Mouse (Mus musculus) heart, postnatal 0 days (tissue): Measurements from ENCODE around the gene Zfp747. TPM values are rescaled to one million over a fixed set of nuclear protein-coding genes. Genes with fewer than 3 reads are reported as not detected.
"Not testable (repeated sequence)": the region's sequence is repeated elsewhere in the genome, so short reads cannot be mapped to it uniquely, and the experiment has no call there.

Experiments used
- ATAC-seq: fragments of 200-750 bp; cut with Nextera tagmentation; 2 replicates; pipeline ENCODE4 v1.8.0; 2017; ENCODE audit warnings: low read depth, moderate number of reproducible peaks, moderate library complexity; ENCODE audit not compliant: insufficient read depth
- DNase-seq: peaks from one replicate; pipeline ENCODE4 v3.0.0-alpha.2; 2016; ENCODE audit warnings: low spot score
- H3K27ac ChIP-seq: fragments of 300-500 bp; sonication (generic); 2 replicates; pipeline ENCODE4 v1.5.1; 2014; ENCODE audit warnings: low read depth, mild to moderate bottlenecking
- H3K27me3 ChIP-seq: fragments of 300-500 bp; sonication (generic); 2 replicates; pipeline ENCODE4 v1.6.1; 2014; ENCODE audit warnings: low read length, mixed read lengths; ENCODE audit not compliant: control insufficient read depth, insufficient read depth
- H3K36me3 ChIP-seq: fragments of 300-500 bp; sonication (generic); replicated peaks from 2 replicates; pipeline ENCODE4 v1.6.1; 2014; ENCODE audit warnings: low read length, mixed read lengths; ENCODE audit not compliant: control insufficient read depth, insufficient read depth
- H3K4me1 ChIP-seq: fragments of 300-500 bp; sonication (generic); 2 replicates; pipeline ENCODE4 v1.6.1; 2014; ENCODE audit warnings: antibody characterized with exemption; ENCODE audit not compliant: control insufficient read depth, insufficient read depth
- H3K4me2 ChIP-seq: fragments of 300-500 bp; sonication (generic); 2 replicates; pipeline ENCODE4 v1.6.1; 2014; ENCODE audit warnings: low read depth, mild to moderate bottlenecking, low read length, moderate library complexity
- H3K4me3 ChIP-seq: fragments of 300-500 bp; sonication (generic); 2 replicates; pipeline ENCODE4 v1.5.1; 2014; ENCODE audit warnings: low read depth, low read length
- H3K9ac ChIP-seq: fragments of 300-500 bp; sonication (generic); replicated peaks from 2 replicates; pipeline ENCODE4 v1.6.1; 2014; ENCODE audit warnings: low read depth, low read length, mixed read lengths
- H3K9me3 ChIP-seq: fragments of 300-500 bp; sonication (generic); replicated peaks from 2 replicates; pipeline ENCODE4 v1.6.1; 2016; ENCODE audit warnings: low read length; ENCODE audit not compliant: control insufficient read depth
- CTCF ChIP-seq: IDR thresholded peaks from 2 replicates; pipeline ENCODE4 v1.5.1; 2016; ENCODE audit warnings: antibody characterized with exemption, control low read depth, low read depth
- EP300 ChIP-seq: IDR thresholded peaks from 2 replicates; pipeline ENCODE4 v1.6.1; 2016; ENCODE audit warnings: antibody characterized with exemption, low read depth
- WGBS: fragments of 180-500 bp; shearing (Covaris S2); extraction: QIAGEN DNeasy Blood & Tissue Kit; methylation state at CpG from one replicate; pipeline ENCODE4 v1.1.7; 2014; 5-methylcytosine and 5-hydroxymethylcytosine counted together
- polyA plus RNA-seq: library from polyadenylated mRNA; unstranded; fragments of >200 nt; fragmentation: Nextera tagmentation; extraction: Ambion mirVana; gene quantifications from 2 replicates; pipeline ENCODE4 v1.2.1, GENCODE M21; 2015
- total RNA-seq: library from RNA; depleted of rRNA; stranded (reverse); fragments of >200 nt; gene quantifications from 2 replicates; pipeline ENCODE4 v1.2.3, GENCODE M21; 2014; ENCODE audit warnings: low replicate concordance

Zfp747 gene
- total and polyA plus RNA-seq, 2 experiments from 2014 or later, result 3.0 to 5.8 TPM

GRCm38 (mm10) chr7:127386641-127387392 lies 11.0 kb upstream of the Zfp747 start, which contains the start of gene 9130019O22Rik:
9130019O22Rik (minus strand) TSS chr7:127387166.
- Histone ChIP-seq H3K9ac (peak within 1 kb of the TSS; percentile 67), H3K27ac (peak within 1 kb of the TSS; percentile 54; the same call in 1 of the 2 replicates), H3K9me3 (no peaks in the 10 kb centered on the region), H3K4me2 (peak within 1 kb of the TSS; percentile 73), H3K4me3 (peak within 1 kb of the TSS; percentile 66), H3K36me3 (peaks cover 7% of the 10 kb centered on the region), H3K4me1 (no peaks in the 10 kb centered on the region), H3K27me3 (no peaks in the 10 kb centered on the region)
- WGBS, result 9% methylated on average over 36 of the region's 38 CpGs
- ATAC-seq (peak; percentile 88), DNase-seq (peak; percentile 90)
- TF ChIP-seq CTCF, result no peak
- no peak for TF ChIP-seq EP300

GRCm38 (mm10) chr7:127385560-127385959 lies 9.7 kb upstream of the Zfp747 start:
- H3K36me3 ChIP-seq, H3K4me1 ChIP-seq, DNase-seq, H3K27me3 ChIP-seq, H3K27ac ChIP-seq, H3K9me3 ChIP-seq, ATAC-seq, H3K9ac ChIP-seq, H3K4me2 ChIP-seq, H3K4me3 ChIP-seq: not testable (repeated sequence)
- 90% methylated on average over 4 of the region's 4 CpGs for WGBS

- H3K4me3 ChIP-seq, result no peak overlapping the region
- no peak overlapping the region for H3K9ac ChIP-seq
- H3K4me2 ChIP-seq, result no peak overlapping the region
- DNase-seq (no peak), ATAC-seq (no peak)
- WGBS, result 57% methylated on average over 6 of the region's 6 CpGs
- H3K4me1 ChIP-seq, result no peaks in the 10 kb centered on the region
- no peaks in the 10 kb centered on the region for H3K27me3 ChIP-seq
- H3K9me3 ChIP-seq, result no peaks in the 10 kb centered on the region
- no peak for TF ChIP-seq CTCF
- TF ChIP-seq EP300, result no peak
- no peaks in the 10 kb centered on the region for H3K36me3 ChIP-seq
- no peak overlapping the region for H3K27ac ChIP-seq
These were observed 2.6 kb upstream of the Zfp747 start for GRCm38 (mm10) chr7:127378310-127378921.

- not testable (repeated sequence) for H3K9me3 ChIP-seq, H3K4me3 ChIP-seq, H3K4me2 ChIP-seq, H3K36me3 ChIP-seq, H3K27ac ChIP-seq, ATAC-seq, H3K27me3 ChIP-seq, DNase-seq, H3K9ac ChIP-seq, H3K4me1 ChIP-seq
- 82% methylated on average over 3 of the region's 3 CpGs for WGBS
These were observed 4.0 kb downstream of the Zfp747 start for GRCm38 (mm10) chr7:127371870-127372269.

GRCm38 (mm10) chr7:127371213-127371612 lies 4.6 kb downstream of the Zfp747 start:
- no peak for TF ChIP-seq CTCF
- no peak for TF ChIP-seq EP300
- no peaks in the 10 kb centered on the region for H3K36me3 ChIP-seq
- no peak overlapping the region for H3K4me3 ChIP-seq
- no peak overlapping the region for H3K27ac ChIP-seq
- ATAC-seq (no peak), DNase-seq (no peak)
- H3K4me2 ChIP-seq, result no peak overlapping the region
- 60% methylated on average over 2 of the region's 2 CpGs for whole genome bisulfite sequencing
- H3K9ac ChIP-seq, result no peak overlapping the region
- H3K9me3 ChIP-seq, result no peaks in the 10 kb centered on the region
- no peaks in the 10 kb centered on the region for H3K27me3 ChIP-seq
- no peaks in the 10 kb centered on the region for H3K4me1 ChIP-seq
